Mouse (Mus musculus) CH12.LX (cell line): ENCODE data around the gene Gtf2h2. TPM values are rescaled to one million over a fixed set of nuclear protein-coding genes. Genes with fewer than 3 reads are reported as not detected.

ENCODE experiments used
- DNase-seq: peaks from one replicate; pipeline ENCODE4 v3.0.0-alpha.2; 2013; ENCODE audit errors: extremely low read depth
- H3K27ac ChIP-seq: 2 replicates; pipeline ENCODE4 v1.5.1; 2012; ENCODE audit warnings: low read depth, mild to moderate bottlenecking, control low read depth, moderate library complexity; ENCODE audit not compliant: insufficient read depth
- H3K27me3 ChIP-seq: replicated peaks from 2 replicates; pipeline ENCODE3; 2012; ENCODE audit warnings: inconsistent platforms
- H3K36me3 ChIP-seq, 2 experiments: replicated peaks in 1 of 2; 2 replicates each; pipeline versions ENCODE3 to v1.6.1; 2012; ENCODE audit warnings: inconsistent platforms in 1 of 2, low read length in 1 of 2, mild to moderate bottlenecking in 1 of 2, mixed read lengths in 1 of 2, moderate library complexity in 1 of 2; ENCODE audit not compliant: control insufficient read depth in 1 of 2, insufficient read depth in 1 of 2
- H3K4me1 ChIP-seq, 2 experiments: 2 replicates each; pipeline ENCODE4 v1.6.1; 2012; ENCODE audit warnings: inconsistent platforms in 1 of 2, moderate library complexity in 1 of 2; ENCODE audit not compliant: insufficient read depth in 2 of 2, control insufficient read depth in 1 of 2
- H3K4me2 ChIP-seq: 2 replicates; pipeline ENCODE4 v1.6.1; 2012; ENCODE audit warnings: low read depth, mild to moderate bottlenecking, control low read depth; ENCODE audit not compliant: poor library complexity, insufficient read depth, severe bottlenecking
- H3K4me3 ChIP-seq, 3 experiments: fragments of 150-350 bp in 1 of 3; sonication (generic) in 1 of 3; replicated peaks in 1 of 3; 2 replicates each; pipeline versions ENCODE3 to v1.5.1; 2011 to 2012; ENCODE audit warnings: low read depth in 2 of 3, low read length in 2 of 3, mild to moderate bottlenecking in 2 of 3, moderate library complexity in 2 of 3, control low read depth in 1 of 3, improper control_type of control experiment in 1 of 3, inconsistent platforms in 1 of 3, mixed read lengths in 1 of 3; ENCODE audit not compliant: poor library complexity in 1 of 3
- H3K79me2 ChIP-seq: replicated peaks from 2 replicates; pipeline ENCODE4 v1.6.1; 2012; ENCODE audit warnings: mild to moderate bottlenecking, moderate library complexity; ENCODE audit not compliant: control insufficient read depth, poor library complexity, insufficient read depth, severe bottlenecking; ENCODE audit errors: extremely low read depth
- H3K9ac ChIP-seq: 2 replicates; pipeline ENCODE4 v1.6.1; 2012; ENCODE audit warnings: low read depth, mild to moderate bottlenecking, control low read depth, moderate library complexity; ENCODE audit not compliant: insufficient read depth
- H3K9me3 ChIP-seq: replicated peaks from 2 replicates; pipeline ENCODE3; 2012; ENCODE audit warnings: low read length, inconsistent platforms, mixed read lengths
- BHLHE40 ChIP-seq: IDR thresholded peaks from 2 replicates; pipeline ENCODE4 v1.6.1; 2011; ENCODE audit warnings: mild to moderate bottlenecking, low read depth, low read length, improper control_type of control experiment
- E2F4 ChIP-seq: IDR thresholded peaks from 2 replicates; pipeline ENCODE4 v1.6.1; 2011; ENCODE audit warnings: low read depth, low read length, improper control_type of control experiment; ENCODE audit not compliant: insufficient replicate concordance
- EP300 ChIP-seq: IDR thresholded peaks from 2 replicates; pipeline ENCODE4 v1.6.1; 2011; ENCODE audit warnings: low read length, improper control_type of control experiment
- ETS1 ChIP-seq: conservative IDR thresholded peaks from 2 replicates; pipeline ENCODE4 v1.6.1; 2012; ENCODE audit warnings: low read depth, mild to moderate bottlenecking, inconsistent platforms, low read length, improper control_type of control experiment, moderate library complexity
- IRF4 ChIP-seq: IDR thresholded peaks from 2 replicates; pipeline ENCODE4 v1.6.1; 2014; ENCODE audit warnings: low read depth, mild to moderate bottlenecking, inconsistent platforms, low read length, improper control_type of control experiment
- JUN ChIP-seq: IDR thresholded peaks from 2 replicates; pipeline ENCODE4 v1.6.1; 2011; ENCODE audit warnings: low read depth, mild to moderate bottlenecking, low read length, improper control_type of control experiment, moderate library complexity; ENCODE audit not compliant: insufficient read depth
- KAT2A ChIP-seq: IDR thresholded peaks from 2 replicates; pipeline ENCODE4 v1.6.1; 2012; ENCODE audit warnings: low read length, improper control_type of control experiment, inconsistent platforms; ENCODE audit not compliant: insufficient replicate concordance
- NELFE ChIP-seq: IDR thresholded peaks from 2 replicates; pipeline ENCODE4 v1.6.1; 2011; ENCODE audit warnings: low read depth, low read length, improper control_type of control experiment
- NRF1 ChIP-seq: IDR thresholded peaks from 2 replicates; pipeline ENCODE4 v1.6.1; 2014; ENCODE audit warnings: low read depth, mild to moderate bottlenecking, inconsistent platforms, low read length, improper control_type of control experiment, moderate library complexity
- PAX5 ChIP-seq: IDR thresholded peaks from 2 replicates; pipeline ENCODE4 v1.6.1; 2012; ENCODE audit warnings: low read length, inconsistent platforms, mixed read lengths
- POLR2A ChIP-seq: IDR thresholded peaks from 2 replicates; pipeline ENCODE4 v1.6.1; 2011; ENCODE audit warnings: low read depth, mild to moderate bottlenecking, improper control_type of control experiment, low read length
- RCOR1 ChIP-seq: conservative IDR thresholded peaks from 2 replicates; pipeline ENCODE4 v1.6.1; 2012; ENCODE audit warnings: low read depth, mild to moderate bottlenecking, inconsistent platforms, low read length, improper control_type of control experiment
- SIN3A ChIP-seq: IDR thresholded peaks from 2 replicates; pipeline ENCODE4 v1.6.1; 2012; ENCODE audit warnings: low read length, improper control_type of control experiment, inconsistent platforms
- SMC3 ChIP-seq: IDR thresholded peaks from 2 replicates; pipeline ENCODE4 v1.6.1; 2011; ENCODE audit warnings: low read depth, low read length, improper control_type of control experiment
- TCF12 ChIP-seq: IDR thresholded peaks from 2 replicates; pipeline ENCODE4 v1.6.1; 2014; ENCODE audit warnings: low read depth, mild to moderate bottlenecking, inconsistent platforms, low read length, improper control_type of control experiment
- USF1 ChIP-seq: IDR thresholded peaks from 2 replicates; pipeline ENCODE4 v1.6.1; 2014; ENCODE audit warnings: low read depth, mild to moderate bottlenecking, inconsistent platforms, low read length, improper control_type of control experiment
- USF2 ChIP-seq: conservative IDR thresholded peaks from 2 replicates; pipeline ENCODE4 v1.6.1; 2011; ENCODE audit warnings: low read depth, low read length, improper control_type of control experiment
- ZC3H11A ChIP-seq: IDR thresholded peaks from 2 replicates; pipeline ENCODE4 v1.6.1; 2012; ENCODE audit warnings: low read depth, mild to moderate bottlenecking, inconsistent platforms, low read length, improper control_type of control experiment
- ZKSCAN1 ChIP-seq: IDR thresholded peaks from 2 replicates; pipeline ENCODE4 v1.6.1; 2012; ENCODE audit warnings: low read depth, inconsistent platforms, low read length, improper control_type of control experiment, borderline replicate concordance
- ZMIZ1 ChIP-seq: IDR thresholded peaks from 2 replicates; pipeline ENCODE4 v1.6.1; 2012; ENCODE audit warnings: low read depth, mild to moderate bottlenecking, inconsistent platforms, low read length, improper control_type of control experiment
- ZNF384 ChIP-seq: IDR thresholded peaks from 2 replicates; pipeline ENCODE4 v1.6.1; 2012; ENCODE audit warnings: low read depth, low read length, improper control_type of control experiment, inconsistent platforms
- dilution Hi-C: fragments of 300-500 bp; cut with MboI; formaldehyde crosslinking; loops from 2 replicates; pipeline ENCODE4 v1.14.3; 2020; ENCODE audit warnings: low sequenced_read_pairs; ENCODE audit not compliant: extremely low pct_unique_long_range_greater_than_20kb, extremely low pct_ligation_motif_present
- in situ Hi-C: fragments of 300-500 bp; cut with MboI; formaldehyde crosslinking; loops from 3 replicates; pipeline ENCODE4 v1.14.3; 2019; ENCODE audit warnings: low sequenced_read_pairs, low pct_ligation_motif_present, low pct_unique_long_range_greater_than_20kb, mixed read lengths
- polyA plus RNA-seq: library from polyadenylated mRNA; unstranded; fragments of >175 nt; gene quantifications from 2 replicates; pipeline ENCODE4 v1.2.1, GENCODE M21; 2012; ENCODE audit warnings: low read depth; ENCODE audit not compliant: insufficient read length
- total RNA-seq, 2 experiments: library from RNA; depleted of rRNA; stranded (reverse); fragments of 300-350 nt in 1 of 2; fragments of >200 nt in 1 of 2; gene quantifications; 2 replicates each; pipeline ENCODE4 v1.2.3; 2012 to 2014

The Gtf2h2 gene
- total and polyA plus RNA-seq, 3 experiments, result 34.0 to 90.1 (median 89.2) TPM

- no peak overlapping the region for H3K27ac ChIP-seq
- no peak overlapping the region for H3K9ac ChIP-seq
- no peak for TF ChIP-seq BHLHE40
- TF ChIP-seq JUN, result no peak
- no peak for TF ChIP-seq ZNF384
- no peak for TF ChIP-seq PAX5
- no peak for TF ChIP-seq ZC3H11A
- no peak for TF ChIP-seq NRF1
- TF ChIP-seq KAT2A, result no peak
- TF ChIP-seq SIN3A, result no peak
- H3K4me1 ChIP-seq, result no peaks in the 10 kb centered on the region
- no peak overlapping the region for H3K4me3 ChIP-seq
- no peak overlapping the region for H3K4me2 ChIP-seq
- dilution Hi-C loops (no loop called here), in situ Hi-C loops (no loop called here)
- no peak for DNase-seq
- H3K9me3 ChIP-seq, result no peaks in the 10 kb centered on the region
- H3K36me3 ChIP-seq, result no peaks in the 10 kb centered on the region
- H3K79me2 ChIP-seq, result no peaks in the 10 kb centered on the region
- H3K27me3 ChIP-seq, result no peaks in the 10 kb centered on the region
Measured at GRCm38 (mm10) chr13:100526649-100527038, 34.3 kb upstream of the Gtf2h2 start.

GRCm38 (mm10) chr13:100525935-100526648 is 33.7 kb upstream of the Gtf2h2 start:
- no peak overlapping the region for H3K27ac ChIP-seq
- no peaks in the 10 kb centered on the region for H3K4me1 ChIP-seq
- H3K79me2 ChIP-seq, result no peaks in the 10 kb centered on the region
- dilution Hi-C loops, result no loop called here
- DNase-seq, result no peak
- H3K27me3 ChIP-seq, result no peaks in the 10 kb centered on the region
- no peaks in the 10 kb centered on the region for H3K36me3 ChIP-seq
- in situ Hi-C loops, result no loop called here
- H3K4me3 ChIP-seq, result no peak overlapping the region
- no peak for TF ChIP-seq POLR2A
- TF ChIP-seq NELFE, result no peak
- TF ChIP-seq ETS1, result no peak
- TF ChIP-seq ZNF384, result no peak
- TF ChIP-seq JUN, result no peak
- no peak for TF ChIP-seq USF1
- no peak for TF ChIP-seq E2F4
- TF ChIP-seq ZMIZ1, result no peak
- TF ChIP-seq TCF12, result no peak
- no peak for TF ChIP-seq KAT2A
- no peak for TF ChIP-seq RCOR1
- no peak for TF ChIP-seq SMC3
- TF ChIP-seq EP300, result no peak
- no peak for TF ChIP-seq USF2
- TF ChIP-seq SIN3A, result no peak
- TF ChIP-seq IRF4, result no peak
- no peak for TF ChIP-seq ZKSCAN1
- no peak for TF ChIP-seq BHLHE40
- no peak for TF ChIP-seq ZC3H11A
- no peaks in the 10 kb centered on the region for H3K9me3 ChIP-seq
- H3K9ac ChIP-seq, result no peak overlapping the region
- no peak overlapping the region for H3K4me2 ChIP-seq
